Comparison of ENCODE assay signal across 8 mouse cellular contexts in the genomic region with DNA sequence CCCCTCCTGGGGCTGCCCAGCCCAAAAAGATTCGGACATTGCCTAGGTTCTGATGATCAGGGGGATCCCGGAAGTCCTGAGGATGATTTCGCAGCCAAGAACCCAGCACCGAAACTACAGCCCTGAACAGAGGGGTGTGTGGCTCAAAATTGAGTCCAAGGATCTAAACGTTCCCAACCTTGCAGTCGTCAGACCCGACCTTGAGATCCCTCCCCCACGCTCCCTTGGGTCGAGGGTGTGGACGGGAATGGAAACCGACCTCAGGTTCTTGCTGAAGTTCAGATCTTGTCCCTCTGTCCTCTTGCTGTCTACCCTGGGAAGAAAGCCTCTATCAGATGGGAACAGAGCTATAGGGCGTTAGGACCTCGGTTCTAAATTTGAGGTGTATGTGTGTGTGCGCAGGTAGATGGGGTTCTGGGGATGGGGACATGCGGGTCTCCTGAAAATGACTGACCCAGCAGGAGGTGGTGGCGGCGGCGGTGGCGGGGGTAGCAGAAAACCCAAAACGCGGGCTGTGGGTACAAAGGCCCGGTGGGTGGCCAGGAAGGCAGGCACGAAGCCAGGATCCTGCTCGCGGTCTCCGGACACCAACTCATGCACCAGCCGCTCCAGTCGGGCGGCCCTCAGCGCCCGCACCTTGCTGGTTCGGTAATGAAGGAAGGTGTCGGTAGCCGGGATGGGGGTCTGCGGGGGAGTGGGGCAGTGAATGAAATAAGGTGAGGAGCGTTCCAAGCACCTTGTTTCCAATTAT. TPM values are rescaled to one million over a fixed set of nuclear protein-coding genes. Genes with fewer than 3 reads are reported as not detected.
A peak's percentile ranks its signal among the peaks of the same experiment; 100 is the strongest.
DNase-seq lines count a peak whose midpoint lies in the region; ATAC-seq and TF ChIP-seq lines count a peak whose summit lies in the region.

No protein-coding gene starts in this region.

- peak overlapping the region; percentile 75; the same call in 1 of the 2 replicates for H3K4me2 ChIP-seq in heart, embryonic 16.5 days (ENCODE audit: low read depth, low read length)
- H3K4me2 ChIP-seq in intestine, postnatal 0 days (replicated peaks; ENCODE audit: low read depth): peak overlapping the region; percentile 82
- H3K4me2 ChIP-seq in neural tube, embryonic 11.5 days (ENCODE audit: low read depth): peak overlapping the region; percentile 77; the same call in 1 of the 2 replicates

- H3K9ac ChIP-seq in heart, embryonic 16.5 days (ENCODE audit: low read length): no peak overlapping the region
- no peak overlapping the region for H3K9ac ChIP-seq in intestine, postnatal 0 days (ENCODE audit: low read depth, low read length)
- no peak overlapping the region for H3K9ac ChIP-seq in neural tube, embryonic 11.5 days (ENCODE audit: low read length)

- ATAC-seq in heart, embryonic 16.5 days (replicated peaks; ENCODE audit: extremely low read depth, insufficient read depth, low FRiP score): no peak
- no peak for ATAC-seq in intestine, postnatal 0 days
- ATAC-seq in neural tube, embryonic 11.5 days (ENCODE audit: insufficient read depth, low FRiP score, low TSS enrichment): no peak

- TF ChIP-seq POLR2A in cortical plate, adult 2 months (IDR thresholded peaks at IDR 0.05; ENCODE audit: extremely low read depth, insufficient read depth, low read length): no peak

- no peaks in the 10 kb centered on the region for H3K9me3 ChIP-seq in heart, embryonic 16.5 days (replicated peaks; ENCODE audit: control insufficient read depth, low read length)
- H3K9me3 ChIP-seq in intestine, postnatal 0 days (ENCODE audit: control insufficient read depth): no peaks in the 10 kb centered on the region
- no peaks in the 10 kb centered on the region for H3K9me3 ChIP-seq in neural tube, embryonic 11.5 days (ENCODE audit: control insufficient read depth, low read length)

- TF ChIP-seq CTCF in cortical plate, adult 2 months (IDR thresholded peaks at IDR 0.05; ENCODE audit: extremely low read depth, insufficient read depth, low read length): no peak
- no peak for TF ChIP-seq CTCF in intestine, postnatal 0 days (IDR thresholded peaks at IDR 0.05; ENCODE audit: low read depth)

- 6% methylated on average over 36 of the region's 36 CpGs for WGBS in heart, embryonic 16.5 days
- 11% methylated on average over 36 of the region's 36 CpGs for WGBS in intestine, postnatal 0 days
- 7% methylated on average over 36 of the region's 36 CpGs for WGBS in neural tube, embryonic 11.5 days

- no peaks in the 10 kb centered on the region for H3K36me3 ChIP-seq in heart, embryonic 16.5 days (ENCODE audit: control insufficient read depth, insufficient read depth)
- H3K36me3 ChIP-seq in intestine, postnatal 0 days (ENCODE audit: control insufficient read depth, insufficient read depth): no peaks in the 10 kb centered on the region
- no peaks in the 10 kb centered on the region for H3K36me3 ChIP-seq in neural tube, embryonic 11.5 days (ENCODE audit: control insufficient read depth, insufficient read depth, low read length)

- H3K27me3 ChIP-seq in heart, embryonic 16.5 days (ENCODE audit: control insufficient read depth, insufficient read depth, low read length): peaks cover 70% of the 10 kb centered on the region
- H3K27me3 ChIP-seq in intestine, postnatal 0 days (replicated peaks; ENCODE audit: control insufficient read depth, insufficient read depth, low read length): peaks cover 44% of the 10 kb centered on the region
- H3K27me3 ChIP-seq in neural tube, embryonic 11.5 days (ENCODE audit: control insufficient read depth, insufficient read depth, low read length): peaks cover 57% of the 10 kb centered on the region

- peaks cover 13% of the 10 kb centered on the region for H3K4me1 ChIP-seq in heart, embryonic 16.5 days (ENCODE audit: control insufficient read depth, insufficient read depth, low read length)
- 0 out of 2 replicates have a peak, but pooled peaks cover 2% of the 10 kb centered on the region for H3K4me1 ChIP-seq in cortical plate, adult 2 months (ENCODE audit: control insufficient read depth, insufficient read depth, low read length)
- H3K4me1 ChIP-seq in intestine, postnatal 0 days (replicated peaks; ENCODE audit: control insufficient read depth, insufficient read depth, low read length): no peaks in the 10 kb centered on the region; the same call in 1 of the 2 replicates
- peaks cover 16% of the 10 kb centered on the region for H3K4me1 ChIP-seq in neural tube, embryonic 11.5 days (ENCODE audit: control insufficient read depth, insufficient read depth, low read length)

- H3K27ac ChIP-seq in heart, embryonic 16.5 days (ENCODE audit: low read length): no peak overlapping the region
- H3K27ac ChIP-seq in cortical plate, adult 2 months (ENCODE audit: insufficient read depth, low read length): no peak overlapping the region
- no peak overlapping the region for H3K27ac ChIP-seq in intestine, postnatal 0 days (ENCODE audit: low read depth, low read length)
- no peak overlapping the region for H3K27ac ChIP-seq in neural tube, embryonic 11.5 days (ENCODE audit: low read depth, low read length)

- no peak for DNase-seq in heart, adult 18-20 months
- no peak for DNase-seq in neural tube, embryonic 11.5 days (ENCODE audit: low spot score)
- DNase-seq in layer of hippocampus, postnatal 10 days (ENCODE audit: low spot score in 2 of 2): no peak
- DNase-seq in frontal cortex, postnatal 14 days (ENCODE audit: low spot score in 2 of 2): no peak
- DNase-seq in embryo, embryonic 10 days (ENCODE audit: low spot score): no peak

- H3K4me3 ChIP-seq in heart, embryonic 16.5 days (ENCODE audit: low read length): peak overlapping the region; percentile 56
- peak overlapping the region; percentile 33; the same call in 1 of the 2 replicates for H3K4me3 ChIP-seq in cortical plate, adult 2 months (ENCODE audit: insufficient read depth, low read length)
- H3K4me3 ChIP-seq in intestine, postnatal 0 days (ENCODE audit: low read depth, low read length): peak overlapping the region; percentile 52
- no peak overlapping the region for H3K4me3 ChIP-seq in neural tube, embryonic 11.5 days (ENCODE audit: low read depth, low read length)

RNA-seq across cellular contexts. Expression of gene Rgl3, which starts 1.5 kb away (rescaled TPM):
- 2.6 and 3.0 TPM in 2 replicates for polyA plus RNA-seq in heart, embryonic 16.5 days (2015; fragmentation: Nextera tagmentation; extraction: Ambion mirVana)
- total RNA-seq in heart, adult 18-20 months (2021): 1 to 10 TPM; 4.8 to 7.1 TPM
- polyA plus RNA-seq in cortical plate, adult 2 months (2012; rRNA removed): 5.2 and 5.4 TPM in 2 replicates
- 2.1 and 2.5 TPM in 2 replicates for polyA plus RNA-seq in intestine, postnatal 0 days (2015; fragmentation: Nextera tagmentation; extraction: Ambion mirVana)
- 2.3 and 3.7 TPM in 2 replicates for polyA plus RNA-seq in neural tube, embryonic 11.5 days (2014; fragmentation: Nextera tagmentation; extraction: Ambion mirVana)
- 1 to 10 TPM; 1.4 to 2.2 TPM for total RNA-seq in layer of hippocampus, postnatal 10 days (2021)

RNA-seq across cellular contexts. Expression of gene Ccdc151, which starts 14.7 kb away (rescaled TPM):
- 0.45 and 1.1 TPM in 2 replicates for polyA plus RNA-seq in heart, embryonic 16.5 days (2015; fragmentation: Nextera tagmentation; extraction: Ambion mirVana)
- under 1 TPM in 1 of 2 experiments, not detected in 1; 0.31 TPM for total RNA-seq in heart, adult 18-20 months (2021)
- 7.7 and 7.9 TPM in 2 replicates for polyA plus RNA-seq in cortical plate, adult 2 months (2012; rRNA removed)
- polyA plus RNA-seq in intestine, postnatal 0 days (2015; fragmentation: Nextera tagmentation; extraction: Ambion mirVana): 0.22 and 0.35 TPM in 2 replicates
- 2.7 and 3.5 TPM in 2 replicates for polyA plus RNA-seq in neural tube, embryonic 11.5 days (2014; fragmentation: Nextera tagmentation; extraction: Ambion mirVana)
- total RNA-seq in layer of hippocampus, postnatal 10 days (2021): 1 to 10 TPM; 5.3 to 5.7 TPM

RNA-seq across cellular contexts. Expression of gene Prkcsh, which starts 14.8 kb away (rescaled TPM):
- polyA plus RNA-seq in heart, embryonic 16.5 days (2015; fragmentation: Nextera tagmentation; extraction: Ambion mirVana): 72.7 and 76.8 TPM in 2 replicates
- total RNA-seq in heart, adult 18-20 months (2021): 10 to 100 TPM; 58.7 to 64.6 TPM
- polyA plus RNA-seq in cortical plate, adult 2 months (2012; rRNA removed): 99.1 and 103 TPM in 2 replicates
- polyA plus RNA-seq in intestine, postnatal 0 days (2015; fragmentation: Nextera tagmentation; extraction: Ambion mirVana): 98.6 and 104 TPM in 2 replicates
- 91.4 and 106 TPM in 2 replicates for polyA plus RNA-seq in neural tube, embryonic 11.5 days (2014; fragmentation: Nextera tagmentation; extraction: Ambion mirVana)
- 10 to 100 TPM; 90.5 to 96.5 TPM for total RNA-seq in layer of hippocampus, postnatal 10 days (2021)

RNA-seq across cellular contexts. Expression of gene Epor, which starts 24.5 kb away (rescaled TPM):
- 3.6 TPM in 2 replicates for polyA plus RNA-seq in heart, embryonic 16.5 days (2015; fragmentation: Nextera tagmentation; extraction: Ambion mirVana)
- 1 to 10 TPM in 1 of 2 experiments, under 1 TPM in 1; 0.84 to 2.1 TPM for total RNA-seq in heart, adult 18-20 months (2021)
- 12.6 and 15.3 TPM in 2 replicates for polyA plus RNA-seq in cortical plate, adult 2 months (2012; rRNA removed)
- 3.2 and 3.8 TPM in 2 replicates for polyA plus RNA-seq in intestine, postnatal 0 days (2015; fragmentation: Nextera tagmentation; extraction: Ambion mirVana)
- polyA plus RNA-seq in neural tube, embryonic 11.5 days (2014; fragmentation: Nextera tagmentation; extraction: Ambion mirVana): 4.1 and 5.9 TPM in 2 replicates
- total RNA-seq in layer of hippocampus, postnatal 10 days (2021): 1 to 10 TPM; 2.0 to 3.2 TPM

RNA-seq across cellular contexts. Expression of gene Swsap1, which starts 32.2 kb away (rescaled TPM):
- polyA plus RNA-seq in heart, embryonic 16.5 days (2015; fragmentation: Nextera tagmentation; extraction: Ambion mirVana): 4.4 and 4.9 TPM in 2 replicates
- total RNA-seq in heart, adult 18-20 months (2021): 1 to 10 TPM; 7.6 to 7.8 TPM
- 7.3 and 8.1 TPM in 2 replicates for polyA plus RNA-seq in cortical plate, adult 2 months (2012; rRNA removed)
- polyA plus RNA-seq in intestine, postnatal 0 days (2015; fragmentation: Nextera tagmentation; extraction: Ambion mirVana): 4.6 and 4.8 TPM in 2 replicates
- polyA plus RNA-seq in neural tube, embryonic 11.5 days (2014; fragmentation: Nextera tagmentation; extraction: Ambion mirVana): 18.9 and 22.5 TPM in 2 replicates
- total RNA-seq in layer of hippocampus, postnatal 10 days (2021): 10 to 100 TPM; 13.5 to 14.5 TPM
